Mouse (Mus musculus): ENCODE measurements around the gene Enpp3. TPM values are rescaled to one million over a fixed set of nuclear protein-coding genes. Genes with fewer than 3 reads are reported as not detected.

Gene Enpp3
- total RNA-seq, 2 experiments from 2014 or later: 0.71 to 1.1 TPM

- intact Hi-C loops (cut with DNase I): no loop called here
Observed at GRCm38 (mm10) chr10:24769496-24769895, 73.1 kb downstream of the Enpp3 start.

GRCm38 (mm10) chr10:24767695-24768094 is 74.9 kb downstream of the Enpp3 start:
- intact Hi-C loops (cut with DNase I): no loop called here
- no peak for DNase-seq (ENCODE audit: low spot score in 2 of 2)

More at GRCm38 (mm10) chr10:24769496-24769895, 73.1 kb downstream of the Enpp3 start:
- DNase-seq (ENCODE audit: low spot score in 2 of 2): no peak

GRCm38 (mm10) chr10:24766061-24766460 is 76.6 kb downstream of the Enpp3 start:
- no peak for DNase-seq (ENCODE audit: low spot score in 2 of 2)
- intact Hi-C loops (cut with DNase I): no loop called here

DNA sequence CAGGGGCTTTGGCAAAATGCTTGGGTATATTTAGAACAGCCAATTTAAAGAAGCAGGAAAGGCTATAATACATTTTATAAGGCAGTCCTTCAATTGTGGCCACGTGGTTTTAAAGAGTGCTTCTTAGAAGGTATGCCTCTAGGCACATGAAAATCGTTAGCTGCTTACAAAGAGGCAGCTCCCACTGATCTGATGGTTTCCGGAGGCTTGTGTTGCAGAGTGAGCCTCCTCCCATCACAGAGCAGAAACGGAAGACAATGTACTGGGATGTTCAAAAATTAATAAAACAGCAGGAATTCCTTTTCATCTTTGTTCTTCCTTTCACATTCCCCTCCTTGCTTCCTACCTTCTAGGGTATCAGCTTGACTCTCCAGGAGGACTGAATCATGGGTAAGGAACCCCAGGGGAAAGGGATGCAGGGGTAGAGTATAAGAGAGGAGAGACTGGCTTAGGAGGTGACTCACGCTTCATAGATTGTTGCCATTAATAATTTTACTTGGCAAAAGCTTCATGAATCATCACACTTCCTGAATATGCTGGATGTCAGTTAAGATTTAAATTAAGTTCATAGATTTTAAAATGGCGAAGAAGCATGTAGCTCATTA is 77.4 kb downstream of the Enpp3 start:
- intact Hi-C loops (cut with DNase I): no loop called here
- peak in 1 of 2 experiments; percentile 32 for DNase-seq (ENCODE audit: low spot score in 2 of 2)

GRCm38 (mm10) chr10:24764640-24765039 is 78.0 kb downstream of the Enpp3 start:
- DNase-seq (ENCODE audit: low spot score in 2 of 2): no peak
- intact Hi-C loops (cut with DNase I): no loop called here

- intact Hi-C loops (cut with DNase I): no loop called here
- DNase-seq (ENCODE audit: low spot score in 2 of 2): no peak
Observed at GRCm38 (mm10) chr10:24763257-24763656, 79.4 kb downstream of the Enpp3 start.

DNA sequence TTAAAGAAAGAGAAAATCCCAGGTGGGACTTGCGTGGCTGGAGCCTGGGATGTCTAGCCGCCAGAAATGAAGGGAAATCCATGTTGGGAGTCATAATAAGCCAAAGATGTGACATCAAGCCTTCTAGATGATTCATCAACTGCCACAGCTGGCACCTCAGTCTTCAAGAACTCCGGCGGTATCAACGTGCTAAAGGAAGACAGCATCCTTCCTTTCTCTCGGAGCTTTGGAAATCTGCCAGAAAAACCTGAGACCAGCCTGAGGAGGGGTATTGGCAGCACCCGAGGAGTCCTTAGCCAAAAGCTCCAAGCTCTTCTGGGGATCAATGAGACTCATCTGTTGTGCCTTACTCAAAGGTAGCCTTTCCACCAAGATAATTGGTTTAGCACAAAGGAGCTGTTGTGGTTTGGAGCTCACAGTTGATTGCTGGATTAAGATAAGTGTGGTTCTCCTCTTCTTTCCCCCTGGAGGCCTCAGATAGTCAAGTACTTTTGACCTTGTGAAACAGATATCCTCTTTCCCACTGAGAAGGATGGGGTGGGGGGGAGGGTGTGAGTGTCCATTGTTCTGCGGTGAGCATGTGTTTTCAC is 84.2 kb downstream of the Enpp3 start:
- intact Hi-C loops (cut with DNase I): no loop called here
- DNase-seq (ENCODE audit: low spot score in 2 of 2): no peak

- intact Hi-C loops (cut with DNase I): no loop called here
- no peak for DNase-seq (ENCODE audit: low spot score in 2 of 2)
Observed at GRCm38 (mm10) chr10:24754874-24755540, 87.6 kb downstream of the Enpp3 start.

- DNase-seq (ENCODE audit: low spot score in 2 of 2): peak in 1 of 2 experiments; percentile 13
- intact Hi-C loops (cut with DNase I): no loop called here
Observed at GRCm38 (mm10) chr10:24754251-24754835, 88.3 kb downstream of the Enpp3 start.

DNA sequence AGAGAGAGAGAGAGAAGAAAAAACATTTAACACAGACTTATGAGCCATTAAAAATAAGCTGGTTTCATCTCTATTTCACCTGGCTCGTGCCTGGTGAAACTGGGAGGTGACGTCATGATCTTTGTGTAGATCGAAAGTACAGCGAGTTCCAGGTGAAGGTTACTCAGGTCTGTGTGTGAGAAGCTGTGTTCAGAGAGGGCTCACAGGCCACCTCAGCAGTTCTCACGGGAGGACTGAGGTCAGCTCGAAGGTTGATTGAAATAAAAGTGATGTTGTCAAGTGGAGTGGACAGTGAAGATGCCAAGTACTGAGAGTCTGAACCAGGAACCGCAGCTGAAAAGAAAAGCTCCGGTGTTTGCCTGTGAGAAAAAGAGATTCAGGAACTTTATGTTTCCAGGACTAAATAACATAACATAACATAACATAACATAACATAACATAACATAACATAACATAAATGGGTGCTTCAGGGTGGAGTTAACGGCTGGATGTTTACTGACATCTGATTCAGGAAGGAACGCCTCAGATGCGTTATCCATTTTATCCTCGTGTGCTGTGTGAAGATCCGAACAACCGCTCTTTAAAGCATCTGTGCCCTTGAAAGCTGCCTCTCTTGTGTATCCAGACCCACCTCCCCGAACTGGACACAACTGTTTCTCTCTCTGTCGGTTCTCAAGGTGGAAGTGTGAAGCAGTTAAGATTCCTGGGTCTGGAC is 88.9 kb downstream of the Enpp3 start:
- intact Hi-C loops (cut with DNase I): no loop called here
- no peak for DNase-seq (ENCODE audit: low spot score in 2 of 2)

DNA sequence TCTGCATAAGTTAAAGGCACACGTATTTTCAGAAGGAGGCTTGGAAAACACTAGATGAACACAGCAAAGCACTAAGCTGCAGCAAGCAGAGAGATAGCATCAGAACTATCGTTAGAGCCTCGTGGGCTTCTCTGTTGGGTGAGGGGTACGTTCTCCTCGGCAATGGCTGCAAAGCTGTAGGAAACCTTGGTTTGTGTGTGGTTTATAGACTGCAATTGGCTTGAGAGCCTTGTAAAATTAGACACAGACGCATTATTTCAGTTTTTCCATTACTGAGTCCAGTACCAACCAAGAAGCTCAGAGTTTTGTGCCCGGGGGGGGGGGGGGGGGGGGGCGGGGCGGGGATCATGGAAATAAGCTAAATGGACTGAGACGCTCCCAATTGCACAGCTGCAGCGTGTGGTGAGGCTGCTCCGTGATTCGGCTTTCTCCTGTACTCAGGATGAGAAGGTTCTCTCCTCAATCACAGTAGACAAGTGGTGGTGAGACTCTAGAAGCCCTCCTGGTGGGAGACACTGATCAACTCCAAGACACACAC is 99.6 kb downstream of the Enpp3 start:
- no peak for DNase-seq (ENCODE audit: low spot score in 2 of 2)
- intact Hi-C loops (cut with DNase I): no loop called here

DNA sequence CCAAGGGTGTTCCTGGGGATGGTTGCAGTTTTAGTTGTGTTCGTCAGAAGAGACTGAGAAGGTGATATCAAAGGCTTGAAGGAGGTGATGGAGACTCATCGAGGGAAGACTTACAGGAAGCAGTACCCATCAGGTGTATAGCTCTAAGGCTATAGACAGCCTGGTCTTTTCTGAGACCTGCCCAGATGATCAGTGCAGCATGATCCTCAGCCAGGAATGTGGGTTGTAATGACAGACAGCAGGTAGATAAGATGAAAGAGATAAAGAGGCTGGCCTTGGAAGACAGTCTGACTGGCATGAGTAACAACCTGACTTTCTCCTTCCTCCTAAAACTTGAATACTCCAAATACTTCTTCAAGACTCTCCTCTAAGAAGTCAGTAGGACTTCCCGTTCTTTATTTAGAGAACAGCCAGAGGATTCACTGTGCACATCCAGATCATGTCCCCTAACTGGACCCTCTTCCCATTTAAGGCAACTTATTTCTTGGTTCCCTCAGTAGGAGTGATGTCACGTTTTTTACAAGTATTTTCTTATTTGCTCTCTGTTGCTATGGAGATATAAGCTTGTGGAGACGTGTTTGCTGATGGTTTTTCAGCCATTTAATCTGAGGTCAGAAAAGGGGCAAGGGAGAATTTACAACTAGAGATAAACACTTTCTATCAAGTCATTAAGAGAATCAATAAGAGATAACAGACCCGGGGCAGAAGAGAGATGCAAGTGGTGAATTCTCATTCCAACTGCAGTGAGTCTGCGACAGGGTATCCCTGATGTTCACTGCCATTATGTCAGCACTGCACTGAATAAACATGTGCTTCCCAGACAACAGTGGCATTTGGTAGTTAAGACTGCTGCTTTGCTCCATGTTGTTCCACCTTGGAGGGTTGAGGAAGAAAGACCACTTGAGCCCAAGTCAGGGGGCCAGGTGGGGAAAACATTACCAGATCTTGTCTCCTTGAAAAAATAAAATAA is 101.1 kb downstream of the Enpp3 start:
- no peak for DNase-seq (ENCODE audit: low spot score in 2 of 2)
- intact Hi-C loops (cut with DNase I): no loop called here

- intact Hi-C loops (cut with DNase I): no loop called here
- no peak for DNase-seq (ENCODE audit: low spot score in 2 of 2)
Observed at GRCm38 (mm10) chr10:24739171-24739570, 103.5 kb downstream of the Enpp3 start.

DNA sequence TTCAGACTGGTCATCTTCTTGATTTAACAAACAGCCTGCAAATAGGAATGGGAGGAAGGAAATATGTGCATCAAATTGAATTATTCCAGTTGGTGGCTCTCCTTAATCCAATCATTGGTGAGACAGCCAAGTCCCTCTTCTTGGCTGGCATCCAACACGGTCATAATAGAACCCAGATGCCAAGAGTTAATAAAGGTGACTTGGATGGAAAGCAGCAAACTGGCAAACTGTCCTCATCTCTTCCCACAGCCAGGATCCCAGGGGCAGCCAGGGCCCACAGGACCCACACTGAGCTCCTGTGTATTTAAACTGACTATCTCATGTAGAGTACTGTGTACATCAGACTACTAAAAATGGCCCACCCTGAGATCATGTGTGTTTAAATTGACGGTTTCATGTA is 104.2 kb downstream of the Enpp3 start:
- intact Hi-C loops (cut with DNase I): no loop called here
- DNase-seq (ENCODE audit: low spot score in 2 of 2): no peak

DNA sequence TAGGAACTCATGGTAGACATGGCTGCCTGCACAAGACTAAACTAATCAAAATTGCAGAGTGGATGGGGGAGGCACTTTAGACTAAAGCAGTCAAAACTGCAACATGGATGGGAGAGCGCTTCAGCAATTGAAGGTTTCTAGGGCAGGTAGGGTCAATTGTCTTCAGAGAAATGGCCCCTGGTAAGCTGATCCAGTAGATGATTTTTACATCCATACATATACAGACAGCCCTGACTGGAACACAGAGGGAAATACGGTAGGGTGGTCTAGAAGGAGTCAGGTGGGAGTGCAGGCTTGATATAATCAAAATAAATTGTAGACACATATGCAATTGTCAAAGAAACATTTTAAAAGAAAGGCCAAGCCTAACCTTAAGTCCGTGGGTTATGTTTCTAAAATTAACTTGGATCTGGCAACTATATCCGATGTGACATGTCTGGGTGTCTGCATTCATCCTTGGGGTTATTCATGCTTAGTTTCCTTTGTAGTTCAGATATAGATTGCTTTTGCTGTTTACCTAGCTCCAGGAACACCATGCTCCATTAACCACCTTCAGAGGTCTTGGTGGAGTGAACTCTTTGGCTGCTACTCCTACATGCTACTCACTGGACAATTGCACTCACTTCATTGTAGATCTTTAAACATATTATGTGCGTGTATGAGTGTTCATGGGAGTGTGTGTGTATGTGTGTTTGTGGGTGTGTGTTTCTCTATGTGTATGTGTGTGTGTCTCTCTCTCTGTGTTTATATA is 107.4 kb downstream of the Enpp3 start:
- no peak for DNase-seq (ENCODE audit: low spot score in 2 of 2)
- intact Hi-C loops (cut with DNase I): no loop called here

- intact Hi-C loops (cut with DNase I): no loop called here
- DNase-seq (ENCODE audit: low spot score in 2 of 2): no peak
Observed at GRCm38 (mm10) chr10:24727478-24727877, 115.1 kb downstream of the Enpp3 start.

DNA sequence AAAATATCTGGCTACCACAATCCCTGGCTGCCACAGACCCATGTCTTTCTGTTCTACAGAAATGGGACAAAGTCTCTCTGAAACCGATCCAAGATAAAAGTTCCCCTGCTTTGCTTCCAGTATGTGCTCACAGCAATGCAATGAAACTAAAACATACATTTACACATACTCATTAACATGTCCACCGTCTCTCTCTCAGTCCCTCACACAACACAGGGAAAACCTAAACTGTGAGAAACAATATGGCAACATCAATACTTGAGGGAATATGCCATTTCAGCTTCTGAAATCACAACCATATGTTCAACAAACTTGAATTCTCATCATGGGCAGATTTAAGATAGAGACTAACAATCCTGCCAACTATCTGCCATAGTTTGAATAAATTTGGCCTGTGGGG is 117.4 kb downstream of the Enpp3 start:
- DNase-seq (ENCODE audit: low spot score in 2 of 2): no peak
- intact Hi-C loops (cut with DNase I): no loop called here
